Mouse (Mus musculus) cortical plate, adult 2 months (tissue): Measurements from ENCODE around the gene Neurl3. TPM values are rescaled to one million over a fixed set of nuclear protein-coding genes. Genes with fewer than 3 reads are reported as not detected.

Source experiments
- H3K27ac ChIP-seq: fragments of 200-500 bp; 2 replicates; pipeline ENCODE4 v1.5.1; 2012; ENCODE audit warnings: low read length, control low read depth, inconsistent platforms; ENCODE audit not compliant: insufficient read depth
- H3K4me1 ChIP-seq: fragments of 200-500 bp; 2 replicates; pipeline ENCODE4 v1.6.1; 2011; ENCODE audit warnings: low read length; ENCODE audit not compliant: control insufficient read depth, insufficient read depth
- H3K4me3 ChIP-seq: fragments of 200-500 bp; 2 replicates; pipeline ENCODE4 v1.5.1; 2011; ENCODE audit warnings: mild to moderate bottlenecking, low read length, control low read depth; ENCODE audit not compliant: insufficient read depth
- CTCF ChIP-seq: fragments of 200-500 bp; IDR thresholded peaks from 2 replicates; pipeline ENCODE4 v1.5.1; 2011; ENCODE audit warnings: mild to moderate bottlenecking, control low read depth, low read length; ENCODE audit not compliant: insufficient read depth; ENCODE audit errors: extremely low read depth
- POLR2A ChIP-seq: fragments of 200-500 bp; IDR thresholded peaks from 2 replicates; pipeline ENCODE4 v1.6.1; 2011; ENCODE audit warnings: mild to moderate bottlenecking, low read length, control low read depth; ENCODE audit not compliant: insufficient read depth; ENCODE audit errors: extremely low read depth
- polyA plus RNA-seq: library from polyadenylated mRNA; depleted of rRNA; stranded (reverse); fragments of >200 nt; gene quantifications from 2 replicates; pipeline ENCODE4 v1.2.3, GENCODE M21; 2012; rRNA removed

The Neurl3 gene
- polyA plus RNA-seq = 0.94 and 1.1 TPM in 2 replicates

- TF ChIP-seq POLR2A (no peak), CTCF (no peak)
- no peaks in the 10 kb centered on the region for H3K4me1 ChIP-seq
- H3K4me3 ChIP-seq = no peak within 1 kb of the TSS
- H3K27ac ChIP-seq = no peak within 1 kb of the TSS
These were observed at the start of gene Neurl3 for GRCm38 (mm10) chr1:36274455-36274854. Gene Neurl3 (minus strand): TSS chr1:36274679.

GRCm38 (mm10) chr1:36323746-36324448 is 49.4 kb upstream of the Neurl3 start:
- Histone ChIP-seq H3K4me3 (no peak overlapping the region), H3K27ac (no peak overlapping the region), H3K4me1 (0 out of 2 replicates have a peak, but pooled peaks cover 1% of the 10 kb centered on the region)
- TF ChIP-seq POLR2A (no peak), CTCF (peak; percentile 81)

GRCm38 (mm10) chr1:36323076-36323475 is 48.6 kb upstream of the Neurl3 start:
- H3K4me1 ChIP-seq = no peaks in the 10 kb centered on the region
- no peak overlapping the region for H3K27ac ChIP-seq
- no peak for TF ChIP-seq CTCF
- TF ChIP-seq POLR2A = no peak
- H3K4me3 ChIP-seq = no peak overlapping the region

GRCm38 (mm10) chr1:36321829-36322573 is 47.5 kb upstream of the Neurl3 start:
- H3K27ac ChIP-seq = no peak overlapping the region
- no peak overlapping the region for H3K4me3 ChIP-seq

GRCm38 (mm10) chr1:36321164-36321563 is 46.7 kb upstream of the Neurl3 start:
- Histone ChIP-seq H3K4me1 (no peaks in the 10 kb centered on the region), H3K27ac (no peak overlapping the region), H3K4me3 (no peak overlapping the region)
- TF ChIP-seq POLR2A = no peak
- no peak for TF ChIP-seq CTCF

More at GRCm38 (mm10) chr1:36321829-36322573, 47.5 kb upstream of the Neurl3 start:
- H3K4me1 ChIP-seq = no peaks in the 10 kb centered on the region
- TF ChIP-seq CTCF (peak; percentile 47), POLR2A (no peak)

- Histone ChIP-seq H3K4me3 (no peak overlapping the region), H3K4me1 (no peaks in the 10 kb centered on the region), H3K27ac (no peak overlapping the region)
- TF ChIP-seq POLR2A (no peak), CTCF (no peak)
These were observed 41.3 kb upstream of the Neurl3 start for GRCm38 (mm10) chr1:36315776-36316100.

- TF ChIP-seq CTCF = no peak
- TF ChIP-seq POLR2A = no peak
- Histone ChIP-seq H3K27ac (no peak overlapping the region), H3K4me1 (no peaks in the 10 kb centered on the region), H3K4me3 (no peak overlapping the region)
These were observed 40.7 kb upstream of the Neurl3 start for GRCm38 (mm10) chr1:36314959-36315775.

GRCm38 (mm10) chr1:36309498-36309901 is 35.0 kb upstream of the Neurl3 start:
- Histone ChIP-seq H3K27ac (peak overlapping the region; percentile 51), H3K4me3 (no peak overlapping the region), H3K4me1 (no peaks in the 10 kb centered on the region)
- TF ChIP-seq POLR2A = no peak
- TF ChIP-seq CTCF = no peak

- peak overlapping the region; percentile 65 for H3K4me3 ChIP-seq
- 0 out of 2 replicates have a peak overlapping the region, but pooled peaks have one; percentile 14 for H3K27ac ChIP-seq
- TF ChIP-seq CTCF (no peak), POLR2A (no peak)
- no peaks in the 10 kb centered on the region for H3K4me1 ChIP-seq
These were observed 34.5 kb upstream of the Neurl3 start for GRCm38 (mm10) chr1:36308966-36309475.
